Mouse (Mus musculus) cerebellum, adult 2 months (tissue): Measurements from ENCODE around the gene Ctdsp2. TPM values are rescaled to one million over a fixed set of nuclear protein-coding genes. Genes with fewer than 3 reads are reported as not detected.

Experiments
- DNase-seq, 2 experiments: peaks; one replicate each; pipeline ENCODE4 v3.0.0; 2021
- H3K27ac ChIP-seq: fragments of 200-500 bp; 2 replicates; pipeline ENCODE4 v1.5.1; 2012; ENCODE audit warnings: low read length, control low read depth, inconsistent platforms; ENCODE audit not compliant: insufficient read depth
- H3K27me3 ChIP-seq: fragments of 200-500 bp; 2 replicates; pipeline ENCODE4 v1.6.1; 2012; ENCODE audit warnings: inconsistent platforms, mild to moderate bottlenecking, low read length, moderate library complexity; ENCODE audit not compliant: control insufficient read depth, insufficient read depth
- H3K4me1 ChIP-seq: fragments of 200-500 bp; 2 replicates; pipeline ENCODE4 v1.6.1; 2011; ENCODE audit warnings: low read length; ENCODE audit not compliant: control insufficient read depth, insufficient read depth
- H3K4me3 ChIP-seq: fragments of 200-500 bp; replicated peaks from 2 replicates; pipeline ENCODE3; 2011; ENCODE audit warnings: mild to moderate bottlenecking, low read depth, low read length, control low read depth; ENCODE audit not compliant: insufficient read depth
- CTCF ChIP-seq: fragments of 200-500 bp; IDR thresholded peaks from 2 replicates; pipeline ENCODE4 v1.5.1; 2011; ENCODE audit warnings: low read depth, mild to moderate bottlenecking, control low read depth, low read length, moderate library complexity, borderline replicate concordance; ENCODE audit not compliant: insufficient read depth
- POLR2A ChIP-seq: fragments of 200-500 bp; IDR thresholded peaks from 2 replicates; pipeline ENCODE4 v1.6.1; 2011; ENCODE audit warnings: low read length, control low read depth, borderline replicate concordance; ENCODE audit not compliant: insufficient read depth
- WGBS: fragments of 180-500 bp; shearing (Covaris S2); methylation state at CpG from one replicate; pipeline ENCODE4 v1.1.7; 2018; 5-methylcytosine and 5-hydroxymethylcytosine counted together
- polyA plus RNA-seq: library from polyadenylated mRNA; depleted of rRNA; stranded (reverse); fragments of >200 nt; gene quantifications from 2 replicates; pipeline ENCODE4 v1.2.3, GENCODE M21; 2012

Gene Ctdsp2
- polyA plus RNA-seq, 1 experiment, result 96.2 TPM

DNA sequence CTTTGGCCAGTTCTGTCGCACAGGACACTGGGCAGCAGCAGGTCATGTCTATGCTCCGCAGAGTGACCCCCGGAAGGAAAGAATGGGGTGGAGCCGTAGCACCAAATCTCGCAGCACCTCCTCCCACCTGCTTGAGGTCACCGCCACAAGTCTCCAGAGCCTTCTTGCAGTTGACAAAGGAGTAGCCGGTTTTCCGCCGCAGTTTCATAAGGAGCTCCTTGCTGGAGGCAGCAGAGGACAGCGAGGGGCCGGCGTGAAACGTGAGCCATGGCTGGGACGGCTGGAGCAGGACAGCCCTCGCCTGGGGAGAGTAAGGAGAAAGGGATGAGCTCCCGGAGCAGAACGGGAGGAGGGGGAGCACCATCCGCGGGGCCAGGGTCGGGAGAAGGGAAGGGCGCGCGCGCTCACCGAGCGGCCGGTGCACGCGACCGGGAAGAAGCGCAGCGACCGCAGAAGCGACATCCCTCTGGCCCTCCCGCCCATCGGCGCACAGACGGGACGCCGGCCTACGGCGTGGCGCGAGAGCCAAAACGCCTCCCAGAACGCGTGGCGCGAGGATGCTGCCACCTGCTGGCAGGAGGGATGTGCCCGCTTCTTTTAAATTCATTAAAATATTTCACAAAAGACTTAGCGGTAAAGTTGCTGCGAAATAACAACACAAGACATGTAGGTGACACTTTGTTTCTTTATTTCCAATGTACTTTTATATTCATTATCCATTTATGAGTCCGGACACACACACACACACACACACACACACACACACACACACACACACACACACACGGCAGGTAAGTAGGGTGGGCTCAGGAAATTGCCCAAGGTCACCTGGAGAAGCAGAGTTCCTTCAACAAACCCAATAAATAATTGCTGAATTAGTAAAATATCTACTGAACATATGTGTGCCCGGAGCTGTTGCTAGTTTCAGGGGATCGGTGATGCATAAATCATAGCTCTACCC lies 52.1 kb downstream of the Ctdsp2 start, which contains the start of gene Tsfm:
Gene Tsfm, minus strand, starts transcription at position 505 of the 961 bp plus-strand sequence.
- peak; percentile 97 for TF ChIP-seq CTCF
- peak; percentile 78 for TF ChIP-seq POLR2A
- 5% methylated on average over 56 of the region's 56 CpGs for WGBS
- no peaks in the 10 kb centered on the region for H3K27me3 ChIP-seq
- H3K4me3 ChIP-seq, result peak within 1 kb of the TSS; percentile 75
- H3K4me1 ChIP-seq, result no peaks in the 10 kb centered on the region
- DNase-seq, result peak; percentile 91 to 94
- no peak within 1 kb of the TSS for H3K27ac ChIP-seq

DNA sequence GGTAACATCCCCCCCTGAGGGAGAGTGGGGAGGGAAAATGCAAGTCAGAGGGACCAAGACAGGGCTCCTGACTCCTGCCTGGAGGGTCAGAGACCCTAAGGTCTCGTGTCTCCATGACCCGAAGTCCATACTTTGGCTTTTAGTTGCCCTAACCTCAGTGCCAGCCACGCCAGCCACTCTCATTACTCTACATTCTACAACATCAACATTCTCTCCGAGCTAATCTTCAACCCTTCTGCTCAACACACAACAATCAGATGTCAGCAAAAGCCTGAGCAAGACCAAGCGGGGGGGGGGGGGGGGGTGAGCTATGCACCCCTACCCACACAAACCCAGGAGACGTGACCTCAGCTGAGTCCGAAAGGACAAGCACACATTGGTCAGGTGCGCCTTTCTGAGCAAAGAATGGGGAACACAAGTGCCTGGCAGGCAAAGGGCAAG lies 54.8 kb downstream of the Ctdsp2 start:
- Histone ChIP-seq H3K4me1 (no peaks in the 10 kb centered on the region), H3K27me3 (no peaks in the 10 kb centered on the region), H3K27ac (no peak overlapping the region), H3K4me3 (no peak overlapping the region)
- no peak for DNase-seq
- TF ChIP-seq CTCF (no peak), POLR2A (no peak)
- 78% methylated on average over 8 of the region's 8 CpGs for WGBS

DNA sequence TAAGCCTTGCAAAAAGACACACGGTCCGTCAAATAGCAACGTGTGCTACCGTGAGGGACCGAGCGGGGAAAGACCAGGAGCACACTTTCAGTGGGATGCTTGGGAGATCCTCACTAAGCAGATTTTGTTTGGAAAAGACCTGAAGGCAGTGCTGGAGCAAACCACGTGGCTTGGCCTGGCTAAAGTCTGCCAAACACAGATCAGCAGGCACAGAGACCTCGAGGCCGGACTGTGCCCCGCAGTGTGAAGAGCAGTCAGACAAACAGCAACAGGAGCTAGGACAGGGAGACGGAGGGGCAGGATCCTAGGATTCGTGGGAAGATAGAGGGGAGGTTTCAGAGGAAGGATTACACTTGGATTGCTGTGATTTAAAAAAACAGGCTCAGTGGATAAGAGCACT lies 57.8 kb downstream of the Ctdsp2 start:
- Histone ChIP-seq H3K4me1 (no peaks in the 10 kb centered on the region), H3K4me3 (no peak overlapping the region), H3K27ac (no peak overlapping the region), H3K27me3 (no peaks in the 10 kb centered on the region)
- no peak for DNase-seq
- TF ChIP-seq POLR2A (no peak), CTCF (no peak)
- 77% methylated on average over 12 of the region's 12 CpGs for WGBS

DNA sequence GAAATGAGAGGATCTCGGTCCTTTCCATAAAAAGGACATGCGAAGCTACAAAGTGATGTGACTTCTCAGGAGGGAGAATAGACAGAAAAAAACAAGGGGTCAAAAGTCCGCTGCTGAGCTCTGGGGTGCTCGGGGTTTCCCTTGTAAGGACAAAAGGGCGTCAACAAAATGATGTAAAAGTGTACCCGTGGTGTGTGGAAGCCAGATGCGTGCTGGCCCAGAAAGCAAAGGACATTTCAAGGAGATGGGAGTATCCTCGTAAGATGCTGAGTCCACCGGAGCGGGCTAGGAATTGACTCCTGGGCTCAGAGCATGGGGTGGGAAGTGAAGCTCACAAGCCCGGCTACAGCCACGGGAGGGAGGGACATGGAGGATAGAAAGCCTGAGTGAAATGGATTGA lies 59.1 kb downstream of the Ctdsp2 start:
- 73% methylated on average over 12 of the region's 12 CpGs for WGBS
- H3K27me3 ChIP-seq, result no peaks in the 10 kb centered on the region
- no peaks in the 10 kb centered on the region for H3K4me1 ChIP-seq
- TF ChIP-seq CTCF (no peak), POLR2A (no peak)
- H3K27ac ChIP-seq, result no peak overlapping the region
- H3K4me3 ChIP-seq, result no peak overlapping the region
- DNase-seq, result no peak

DNA sequence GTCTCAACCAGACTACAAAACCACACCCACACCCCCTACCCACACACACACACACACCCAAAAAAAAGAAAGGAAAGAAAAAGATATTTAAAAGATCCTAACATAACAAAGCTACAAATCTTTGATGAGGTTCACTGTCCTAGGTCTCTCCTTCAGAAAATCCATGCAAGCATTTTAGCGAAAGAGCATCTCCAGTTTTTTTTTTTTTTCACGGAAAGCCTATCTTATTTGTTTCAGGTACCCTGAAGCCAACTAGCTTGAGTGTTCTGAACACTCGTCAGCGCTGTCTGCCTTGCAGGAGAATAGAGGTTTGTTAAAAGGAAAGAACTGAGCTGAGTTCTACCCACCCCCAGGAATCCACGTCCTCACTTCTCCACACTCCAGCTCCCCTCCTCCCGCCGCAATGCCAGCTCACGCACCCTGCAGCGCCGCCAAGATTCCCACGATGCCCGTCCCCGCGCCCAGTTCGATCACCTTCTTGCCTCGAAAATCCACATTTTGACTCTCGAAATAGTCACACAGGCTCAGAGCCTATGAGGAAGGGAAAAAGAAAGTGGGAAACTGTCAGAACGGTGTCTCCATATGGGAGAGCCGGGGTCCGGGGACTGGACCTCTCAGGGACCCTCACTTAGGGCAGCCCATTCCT lies 62.2 kb downstream of the Ctdsp2 start:
- H3K27ac ChIP-seq, result no peak overlapping the region
- H3K27me3 ChIP-seq, result no peaks in the 10 kb centered on the region
- TF ChIP-seq CTCF (no peak), POLR2A (no peak)
- under 1% methylated on average over 20 of the region's 20 CpGs for WGBS
- H3K4me3 ChIP-seq, result peak overlapping the region; percentile 70
- H3K4me1 ChIP-seq, result no peaks in the 10 kb centered on the region
- peak in 1 of 2 experiments; percentile 47 for DNase-seq

DNA sequence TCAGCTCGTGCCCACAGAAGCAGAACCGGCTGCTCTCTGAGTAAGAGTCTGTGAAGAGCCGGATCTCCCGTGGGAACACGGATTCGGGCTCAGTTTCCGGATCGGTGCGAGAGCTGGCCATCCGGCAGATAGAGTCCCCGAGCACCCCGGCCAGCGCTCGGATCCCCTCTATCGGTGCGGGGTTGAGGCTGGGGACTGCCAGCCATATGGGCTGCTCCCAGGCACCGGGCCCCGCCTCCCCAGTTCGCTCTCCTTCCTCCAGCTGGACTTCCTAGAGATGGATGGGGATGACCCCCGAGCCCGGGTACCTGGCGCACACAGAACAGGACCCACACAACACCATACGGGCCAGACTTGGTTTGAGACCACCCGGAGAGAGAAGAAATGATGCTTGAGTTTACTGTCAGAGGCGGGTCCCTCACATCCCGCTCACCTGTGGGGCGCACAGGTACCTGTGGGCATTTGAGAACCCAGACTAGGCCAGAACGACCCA lies 62.8 kb downstream of the Ctdsp2 start, which contains the start of the genes Mettl1 and Eef1akmt3:
Gene Mettl1, plus strand, starts transcription at position 141 of the 493 bp plus-strand sequence.
Gene Eef1akmt3, minus strand, starts transcription at position 240 of the 493 bp plus-strand sequence.
- Histone ChIP-seq H3K27ac (no peak within 1 kb of the TSS), H3K4me1 (no peaks in the 10 kb centered on the region), H3K27me3 (no peaks in the 10 kb centered on the region), H3K4me3 (peak within 1 kb of the TSS; percentile 70)
- DNase-seq, result peak in 1 of 2 experiments; percentile 58
- under 1% methylated on average over 28 of the region's 28 CpGs for WGBS
- no peak for TF ChIP-seq POLR2A

DNA sequence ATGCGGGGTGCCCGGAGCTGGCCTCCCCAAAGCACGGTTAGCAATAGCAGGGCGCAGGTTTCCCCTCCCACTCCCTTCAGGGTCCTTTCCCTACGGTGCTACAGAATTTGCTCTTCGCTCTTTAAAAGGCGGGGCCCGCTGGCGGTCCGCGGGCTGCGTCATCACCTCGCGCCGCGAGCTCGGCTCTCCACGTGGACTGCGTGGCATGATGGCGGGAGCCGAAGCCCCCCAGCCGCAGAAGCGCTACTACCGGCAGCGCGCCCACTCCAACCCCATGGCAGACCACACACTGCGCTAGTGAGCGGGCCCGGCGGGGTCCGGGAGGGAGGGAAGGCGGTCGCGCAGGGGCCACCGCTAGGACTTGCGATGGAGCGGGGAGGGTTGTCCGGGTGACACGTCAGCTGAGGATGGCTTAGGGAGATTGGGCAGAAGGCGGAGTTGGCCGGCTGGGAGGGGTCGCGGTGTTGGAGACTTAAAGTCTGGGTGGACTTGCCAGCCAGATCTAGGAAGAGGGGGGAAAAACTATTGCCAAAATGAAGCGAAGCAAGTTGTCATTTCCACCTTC lies 63.3 kb downstream of the Ctdsp2 start:
- H3K4me3 ChIP-seq, result peak overlapping the region; percentile 70
- no peak for TF ChIP-seq CTCF
- TF ChIP-seq POLR2A, result no peak
- peak; percentile 85 to 93 for DNase-seq
- H3K4me1 ChIP-seq, result no peaks in the 10 kb centered on the region
- under 1% methylated on average over 44 of the region's 44 CpGs for WGBS
- no peak overlapping the region for H3K27ac ChIP-seq
- no peaks in the 10 kb centered on the region for H3K27me3 ChIP-seq
